Mouse (Mus musculus) small intestine, adult 2 months (tissue): ENCODE data around the gene Pex7. TPM values are rescaled to one million over a fixed set of nuclear protein-coding genes. Genes with fewer than 3 reads are reported as not detected.
"Not testable (repeated sequence)": the region's sequence is repeated elsewhere in the genome, so short reads cannot be mapped to it uniquely, and the experiment has no call there.

Experiments used
- H3K27ac ChIP-seq: fragments of 200-500 bp; 2 replicates; pipeline ENCODE4 v1.5.1; 2012; ENCODE audit warnings: low read depth, low read length, control low read depth, inconsistent platforms; ENCODE audit not compliant: insufficient read depth
- H3K27me3 ChIP-seq: fragments of 200-500 bp; 2 replicates; pipeline ENCODE4 v1.6.1; 2012; ENCODE audit warnings: mild to moderate bottlenecking, moderate library complexity, low read length, inconsistent platforms; ENCODE audit not compliant: control insufficient read depth, insufficient read depth
- H3K36me3 ChIP-seq: fragments of 200-500 bp; 2 replicates; pipeline ENCODE4 v1.6.1; 2012; ENCODE audit warnings: mild to moderate bottlenecking, low read length, control low read depth, inconsistent platforms; ENCODE audit not compliant: control insufficient read depth, insufficient read depth
- H3K4me1 ChIP-seq: fragments of 200-500 bp; 2 replicates; pipeline ENCODE4 v1.6.1; 2012; ENCODE audit warnings: low read length, inconsistent platforms, mixed read lengths; ENCODE audit not compliant: control insufficient read depth, insufficient read depth, insufficient read length
- H3K4me3 ChIP-seq: fragments of 200-500 bp; 2 replicates; pipeline ENCODE4 v1.5.1; 2012; ENCODE audit warnings: low read depth, mild to moderate bottlenecking, control low read depth, inconsistent platforms, low read length, moderate library complexity
- CTCF ChIP-seq: fragments of 200-500 bp; IDR thresholded peaks from 2 replicates; pipeline ENCODE4 v1.5.1; 2012; ENCODE audit warnings: low read depth, mild to moderate bottlenecking, control low read depth, inconsistent platforms, low read length, moderate library complexity, mixed read lengths; ENCODE audit not compliant: insufficient replicate concordance, insufficient read length; ENCODE audit errors: extremely low read depth
- POLR2A ChIP-seq: fragments of 200-500 bp; IDR thresholded peaks from 2 replicates; pipeline ENCODE4 v1.6.1; 2012; ENCODE audit warnings: low read depth, mild to moderate bottlenecking, control low read depth, inconsistent platforms, low read length, moderate library complexity
- WGBS: fragments of 180-500 bp; shearing (Covaris S2); methylation state at CpG from one replicate; pipeline ENCODE4 v1.1.7; 2018; 5-methylcytosine and 5-hydroxymethylcytosine counted together
- polyA plus RNA-seq: library from polyadenylated mRNA; depleted of rRNA; stranded (reverse); fragments of >200 nt; gene quantifications from 2 replicates; pipeline ENCODE4 v1.2.3, GENCODE M21; 2012

Pex7 gene
- polyA plus RNA-seq, 1 experiment = 26.1 TPM

DNA sequence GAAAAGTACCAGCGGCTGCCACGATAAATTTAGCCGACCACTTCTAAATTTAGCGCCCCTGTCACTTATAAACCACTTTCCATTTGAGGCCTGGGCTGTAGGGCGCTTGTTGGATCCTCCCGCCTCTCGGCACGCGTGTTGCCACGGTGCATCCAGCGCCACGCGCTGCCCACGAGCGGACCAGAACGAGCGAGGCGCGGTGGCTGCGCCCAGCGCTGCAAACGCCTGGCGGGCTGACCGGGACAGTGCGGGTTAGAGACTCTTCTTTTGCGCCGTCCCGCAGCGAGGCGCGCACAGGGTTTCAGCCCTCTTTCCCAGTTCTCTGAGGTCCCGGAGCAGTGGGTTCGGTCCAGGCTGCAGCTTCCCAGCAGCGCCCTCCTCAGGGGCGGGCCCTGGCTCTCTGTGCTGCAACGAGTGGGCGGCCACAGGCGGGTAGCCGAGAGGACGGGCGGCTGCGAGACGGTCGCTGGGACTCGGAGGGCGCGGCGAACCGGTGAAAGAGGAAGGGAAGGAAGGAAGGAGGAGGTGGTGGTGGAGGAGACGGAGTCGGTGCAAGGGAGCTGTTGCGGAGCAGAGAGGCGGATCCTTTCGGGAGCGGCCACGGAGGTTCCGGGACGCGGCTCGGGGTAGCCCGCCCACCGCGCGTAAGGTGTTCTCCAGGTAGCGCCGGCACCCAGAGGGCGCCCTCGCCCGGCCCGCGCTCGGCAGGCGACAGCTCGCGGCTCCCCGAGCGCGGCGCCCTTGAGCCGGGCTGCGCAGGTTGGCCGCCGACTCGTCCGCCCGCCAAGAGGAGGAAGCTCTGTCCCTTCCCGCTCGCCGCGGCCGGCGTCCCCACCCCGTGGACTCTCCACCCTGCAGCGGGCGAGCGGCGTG is 26.3 kb upstream of the Pex7 start:
- Histone ChIP-seq H3K4me1 (peaks cover 9% of the 10 kb centered on the region; the same call in 1 of the 2 replicates), H3K27me3 (no peaks in the 10 kb centered on the region), H3K36me3 (no peaks in the 10 kb centered on the region), H3K27ac (peak overlapping the region; percentile 95), H3K4me3 (peak overlapping the region; percentile 98)
- under 1% methylated on average over 92 of the region's 97 CpGs for WGBS
- TF ChIP-seq CTCF = peak; percentile 60
- no peak; the same call in none of the 2 replicates for TF ChIP-seq POLR2A

DNA sequence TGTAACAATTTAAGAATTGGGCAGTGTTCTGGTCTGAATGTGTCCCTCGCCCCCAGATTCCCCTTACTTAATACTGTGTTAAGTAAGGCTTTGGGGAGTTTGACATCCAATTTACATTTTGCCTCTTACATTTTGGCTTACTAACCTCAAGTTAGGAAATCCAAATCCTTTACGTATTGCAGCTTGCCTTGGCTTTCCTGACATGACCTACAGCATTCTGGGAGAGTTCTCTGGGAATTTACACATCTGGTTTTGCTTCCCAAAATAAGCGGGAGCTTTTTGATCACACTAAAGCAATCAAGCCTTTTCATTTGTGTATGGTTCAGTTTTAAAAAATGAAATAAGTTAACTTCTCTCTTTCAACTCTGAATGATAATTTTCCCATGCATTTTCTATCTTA is 25.5 kb upstream of the Pex7 start:
- no peaks in the 10 kb centered on the region for H3K36me3 ChIP-seq
- H3K4me1 ChIP-seq = peaks cover 9% of the 10 kb centered on the region; the same call in 1 of the 2 replicates
- 42% methylated on average over 3 of the region's 3 CpGs for WGBS
- H3K27ac ChIP-seq = no peak overlapping the region
- TF ChIP-seq POLR2A (no peak), CTCF (no peak)
- no peak overlapping the region for H3K4me3 ChIP-seq
- H3K27me3 ChIP-seq = no peaks in the 10 kb centered on the region

DNA sequence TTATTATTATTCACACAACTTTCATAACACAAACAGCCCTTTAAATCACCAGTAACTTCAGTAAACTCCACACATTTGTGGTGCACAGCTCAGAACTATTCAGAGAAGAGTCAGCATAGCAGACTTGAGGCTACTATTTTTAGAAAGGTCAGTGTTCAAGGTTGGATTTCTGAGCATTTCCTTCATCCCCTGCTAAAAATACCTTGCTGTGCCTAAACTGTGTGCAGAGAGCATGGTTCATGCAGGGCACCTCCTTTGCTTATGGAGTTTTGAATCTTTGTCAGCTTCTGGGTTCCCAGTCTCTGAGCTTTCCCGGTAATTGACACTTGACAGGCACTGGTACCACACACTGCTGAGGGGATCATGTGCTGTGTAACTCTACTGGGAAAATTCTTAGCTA is 20.7 kb upstream of the Pex7 start:
- Histone ChIP-seq H3K27ac (no peak overlapping the region), H3K4me3 (no peak overlapping the region), H3K27me3 (no peaks in the 10 kb centered on the region), H3K36me3 (no peaks in the 10 kb centered on the region), H3K4me1 (no peaks in the 10 kb centered on the region)
- TF ChIP-seq CTCF (no peak), POLR2A (no peak)
- 85% methylated on average over 1 of the region's 1 CpGs for WGBS

DNA sequence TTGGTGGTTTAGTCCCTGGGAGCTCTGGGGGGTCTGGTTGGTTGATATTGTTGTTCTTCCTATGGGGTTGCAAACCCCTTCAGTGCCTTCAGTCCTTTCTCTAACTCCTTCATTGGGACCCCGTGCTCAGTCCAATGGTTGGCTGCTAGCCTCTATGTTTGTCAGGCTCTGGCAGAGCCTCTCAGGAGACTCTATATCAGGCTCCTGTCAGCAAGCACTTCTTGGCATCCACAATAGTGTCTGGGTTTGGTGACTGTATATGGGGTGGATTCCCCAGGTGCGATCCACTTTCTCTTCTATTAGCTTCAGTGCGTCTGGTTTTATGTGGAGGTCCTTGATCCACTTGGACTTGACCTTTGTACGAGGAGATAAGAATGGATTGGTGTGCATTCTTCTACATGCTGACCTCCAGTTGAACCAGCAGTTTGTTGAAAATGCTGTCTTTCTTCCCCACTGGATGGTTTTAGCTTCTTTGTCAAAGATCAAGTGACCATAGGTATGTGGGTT is 19.0 kb upstream of the Pex7 start:
- H3K27ac ChIP-seq, H3K4me1 ChIP-seq, H3K27me3 ChIP-seq, H3K36me3 ChIP-seq, H3K4me3 ChIP-seq: not testable (repeated sequence)
- WGBS = 35% methylated on average over 4 of the region's 4 CpGs

DNA sequence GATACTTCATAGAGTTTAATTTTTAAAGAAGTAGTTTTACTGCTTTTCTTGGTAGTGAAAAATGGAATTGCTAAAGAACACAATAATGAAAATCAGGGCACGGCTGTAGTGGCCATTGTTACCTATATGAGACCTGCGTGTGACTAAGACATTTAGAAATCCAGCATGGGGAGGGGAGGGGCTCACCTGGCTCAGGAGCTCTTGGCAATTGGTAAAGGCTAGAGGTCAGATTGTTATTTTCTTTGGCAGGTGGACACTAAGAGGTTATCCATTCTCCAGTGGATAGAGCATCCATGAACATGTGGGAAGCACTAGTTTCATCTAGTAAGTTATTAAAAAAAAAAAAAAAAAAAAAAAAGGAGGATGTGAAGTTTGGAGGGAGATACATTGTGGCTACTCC is 16.8 kb upstream of the Pex7 start:
- Histone ChIP-seq H3K27me3 (no peaks in the 10 kb centered on the region), H3K4me1 (no peaks in the 10 kb centered on the region), H3K4me3 (no peak overlapping the region), H3K27ac (no peak overlapping the region), H3K36me3 (no peaks in the 10 kb centered on the region)
- WGBS = 62% methylated on average over 2 of the region's 2 CpGs
- no peak for TF ChIP-seq CTCF
- TF ChIP-seq POLR2A = no peak

DNA sequence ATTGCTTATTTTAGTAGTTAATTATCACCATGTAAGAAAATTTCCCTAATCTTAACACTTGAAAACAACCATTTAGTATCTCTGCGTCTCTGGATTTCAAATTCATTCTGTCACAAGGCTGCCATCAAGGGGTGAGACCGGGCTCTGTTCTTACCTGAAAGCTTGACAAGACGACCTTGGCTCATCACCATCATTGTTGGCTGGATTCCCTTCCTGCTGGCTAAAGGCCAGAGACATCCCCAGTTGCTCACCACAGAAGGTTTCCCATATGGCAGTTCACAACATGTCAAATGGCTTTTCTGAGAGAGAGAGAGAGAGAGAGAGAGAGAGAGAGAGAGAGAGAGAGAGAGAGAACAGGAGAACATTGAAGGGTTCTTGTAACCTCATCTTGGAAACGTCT is 14.9 kb upstream of the Pex7 start:
- Histone ChIP-seq H3K4me1 (no peaks in the 10 kb centered on the region), H3K27me3 (no peaks in the 10 kb centered on the region), H3K4me3 (no peak overlapping the region), H3K36me3 (no peaks in the 10 kb centered on the region), H3K27ac (no peak overlapping the region)
- 27% methylated on average over 4 of the region's 4 CpGs for WGBS
- TF ChIP-seq CTCF = no peak
- no peak for TF ChIP-seq POLR2A

DNA sequence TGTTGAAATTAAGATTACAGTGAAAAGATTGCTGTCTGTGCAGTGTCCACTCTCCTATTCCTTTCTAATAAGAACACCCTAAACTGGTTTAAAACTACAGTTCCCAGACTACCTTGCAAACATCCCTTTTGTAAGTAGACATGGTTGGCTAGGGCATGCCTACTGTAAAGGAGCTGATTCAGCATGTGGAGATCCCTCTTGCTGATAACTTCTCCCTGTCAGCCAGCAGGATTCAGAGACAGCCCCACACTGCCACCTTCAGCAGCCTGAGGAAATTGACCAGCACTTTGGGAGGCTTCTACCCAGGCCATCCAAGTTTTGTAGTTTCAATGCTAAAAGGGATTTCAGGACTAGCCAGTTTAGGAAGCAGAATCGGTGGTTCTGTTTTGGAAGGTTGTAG is 7.8 kb upstream of the Pex7 start:
- no peaks in the 10 kb centered on the region for H3K4me1 ChIP-seq
- WGBS = 44% methylated on average over 1 of the region's 1 CpGs
- H3K27ac ChIP-seq = no peak overlapping the region
- no peaks in the 10 kb centered on the region for H3K36me3 ChIP-seq
- no peaks in the 10 kb centered on the region for H3K27me3 ChIP-seq
- TF ChIP-seq CTCF (peak; percentile 52; the same call in 1 of the 2 replicates), POLR2A (no peak)
- no peak overlapping the region for H3K4me3 ChIP-seq

DNA sequence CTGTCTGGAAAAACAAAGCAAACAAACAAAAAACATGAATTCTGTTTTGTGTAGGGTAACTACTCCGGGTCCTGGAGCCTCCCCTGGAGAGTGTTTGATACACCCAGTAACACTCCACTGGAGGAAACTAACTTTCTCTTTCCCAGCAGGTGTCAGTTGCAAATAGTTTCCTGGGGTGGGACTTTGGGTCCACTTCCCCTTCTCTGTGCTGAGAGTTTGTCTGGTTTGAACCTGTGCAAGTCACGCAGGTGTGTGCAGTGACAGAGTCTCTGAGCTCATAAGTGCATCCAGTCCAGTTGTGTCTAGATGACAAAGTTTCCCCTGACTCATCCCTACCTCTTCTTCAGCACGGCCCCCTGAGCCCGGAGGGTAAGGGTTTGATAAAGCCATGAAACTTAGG is 6.3 kb upstream of the Pex7 start:
- Histone ChIP-seq H3K4me3 (no peak overlapping the region), H3K4me1 (no peaks in the 10 kb centered on the region), H3K27ac (no peak overlapping the region), H3K27me3 (no peaks in the 10 kb centered on the region), H3K36me3 (no peaks in the 10 kb centered on the region)
- no peak for TF ChIP-seq POLR2A
- TF ChIP-seq CTCF = no peak
- 56% methylated on average over 4 of the region's 4 CpGs for WGBS
